Mouse (Mus musculus): Measurements from ENCODE around the gene Cnih3. TPM values are rescaled to one million over a fixed set of nuclear protein-coding genes. Genes with fewer than 3 reads are reported as not detected.

The Cnih3 gene
- polyA plus RNA-seq (2012; rRNA removed; ENCODE audit: low replicate concordance): 0.07 TPM in 1 of 2 replicates, not detected in the other

GRCm38 (mm10) chr1:181352367-181353199 lies at the start of gene Cnih3:
Gene Cnih3, plus strand, starts transcription at chr1:181352628.

Other genes with a start within 250 kb of the Cnih3 start
- 1.8 and 3.4 TPM in 2 replicates for gene Nvl, start 208.4 kb upstream of the Cnih3 start, polyA plus RNA-seq (2012; rRNA removed; ENCODE audit: low replicate concordance)
- gene Cnih4, start 207.9 kb upstream of the Cnih3 start, polyA plus RNA-seq (2012; rRNA removed; ENCODE audit: low replicate concordance): 8.4 and 10.1 TPM in 2 replicates
- gene Wdr26, start 140.6 kb upstream of the Cnih3 start, polyA plus RNA-seq (2012; rRNA removed; ENCODE audit: low replicate concordance): 8.9 and 18.0 TPM in 2 replicates
- gene Ccdc121, start 158.8 kb downstream of the Cnih3 start, polyA plus RNA-seq (2012; rRNA removed; ENCODE audit: low replicate concordance): not detected in 2 replicates
- gene Dnah14, start 223.9 kb downstream of the Cnih3 start, polyA plus RNA-seq (2012; rRNA removed; ENCODE audit: low replicate concordance): not detected in 2 replicates